Mouse (Mus musculus): ENCODE results near the gene Icam1. TPM values are rescaled to one million over a fixed set of nuclear protein-coding genes. Genes with fewer than 3 reads are reported as not detected.
A peak's percentile ranks its signal among the peaks of the same experiment; 100 is the strongest.

Icam1 gene
- total and polyA plus RNA-seq, 3 experiments: 70.6 to 202 (median 102) TPM

DNA sequence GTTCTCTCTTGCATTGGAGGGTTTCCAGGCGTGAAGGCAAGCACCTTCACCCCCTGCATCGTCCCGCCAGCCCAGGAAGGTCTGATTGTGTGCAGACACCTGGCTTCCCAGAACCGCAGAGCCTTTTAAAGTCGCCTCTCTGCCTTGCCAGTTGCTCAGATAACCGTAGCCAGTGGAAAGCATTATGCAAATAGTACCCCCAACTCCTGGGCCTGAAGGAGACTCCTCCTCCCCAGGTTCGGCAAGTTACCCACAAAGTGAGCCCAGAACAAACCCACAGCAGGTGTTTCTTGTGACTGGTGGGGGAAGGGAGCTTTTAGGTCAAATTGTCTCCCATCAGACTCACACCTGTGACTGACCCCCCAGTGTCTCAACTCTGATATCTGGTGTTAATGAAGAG, 27.8 kb upstream of the Icam1 start:
- Histone ChIP-seq H3K4me1 (ENCODE audit: control insufficient read depth in 1 of 2, insufficient read depth in 2 of 2) (peaks cover 11 to 42% of the 10 kb centered on the region in 2 experiments; a peak in 3 of 4 replicates), H3K4me3 (replicated peaks in 1 of 3; ENCODE audit: low read depth in 2 of 3, low read length in 2 of 3, poor library complexity in 1 of 3) (no peak overlapping the region), H3K36me3 (replicated peaks in 1 of 2; ENCODE audit: control insufficient read depth in 1 of 2, insufficient read depth in 1 of 2, low read length in 1 of 2) (no peaks in the 10 kb centered on the region), H3K79me2 (replicated peaks; ENCODE audit: control insufficient read depth, extremely low read depth, insufficient read depth, poor library complexity, severe bottlenecking) (no peaks in the 10 kb centered on the region), H3K27ac (ENCODE audit: insufficient read depth, low read depth) (no peak overlapping the region), H3K27me3 (replicated peaks) (no peaks in the 10 kb centered on the region), H3K4me2 (ENCODE audit: insufficient read depth, low read depth, poor library complexity, severe bottlenecking) (peak overlapping the region; percentile 11; the same call in 1 of the 2 replicates), H3K9me3 (replicated peaks; ENCODE audit: low read length) (no peaks in the 10 kb centered on the region), H3K9ac (ENCODE audit: insufficient read depth, low read depth) (no peak overlapping the region)
- in situ Hi-C loops (cut with MboI; ENCODE audit: low pct_ligation_motif_present, low pct_unique_long_range_greater_than_20kb, low sequenced_read_pairs): no loop called here
- TF ChIP-seq RAD21 (IDR thresholded peaks at IDR 0.05; ENCODE audit: low read depth, low read length) (no peak), IRF4 (IDR thresholded peaks at IDR 0.05; ENCODE audit: low read depth, low read length) (0 out of 2 replicates have a peak, but pooled peaks have one; percentile 12), ETS1 (conservative IDR thresholded peaks at IDR 0.05; ENCODE audit: low read depth, low read length) (peak; percentile 54; the same call in 1 of the 2 replicates), GABPA (IDR thresholded peaks at IDR 0.05; ENCODE audit: insufficient replicate concordance, low read depth, low read length) (no peak), MEF2A (IDR thresholded peaks at IDR 0.05; ENCODE audit: borderline replicate concordance, low read depth, low read length) (no peak), MYC (IDR thresholded peaks at IDR 0.05; ENCODE audit: low read depth, low read length) (0 out of 2 replicates have a peak, but pooled peaks have one; percentile 47), MXI1 (IDR thresholded peaks at IDR 0.05; ENCODE audit: low read depth, low read length) (no peak), SIN3A (IDR thresholded peaks at IDR 0.05; ENCODE audit: low read length) (peak; percentile 28; the same call in 1 of the 2 replicates), MAFK (IDR thresholded peaks at IDR 0.05; ENCODE audit: insufficient replicate concordance, low read length) (peak; percentile 68), CHD2 (IDR thresholded peaks at IDR 0.05; ENCODE audit: low read length) (peak; percentile 73), EP300 (IDR thresholded peaks at IDR 0.05; ENCODE audit: low read length) (peak; percentile 76), BHLHE40 (IDR thresholded peaks at IDR 0.05; ENCODE audit: low read depth, low read length) (peak; percentile 44; the same call in 1 of the 2 replicates), TCF12 (IDR thresholded peaks at IDR 0.05; ENCODE audit: low read depth, low read length) (peak; percentile 85), MAZ (IDR thresholded peaks at IDR 0.05; ENCODE audit: low read depth, low read length) (0 out of 2 replicates have a peak, but pooled peaks have one; percentile 43), E2F4 (IDR thresholded peaks at IDR 0.05; ENCODE audit: insufficient replicate concordance, low read depth, low read length) (no peak), JUND (conservative IDR thresholded peaks at IDR 0.05; ENCODE audit: low read depth, low read length) (no peak)
- peak; percentile 71 for DNase-seq (ENCODE audit: extremely low read depth)
- dilution Hi-C loops (cut with MboI; ENCODE audit: extremely low pct_ligation_motif_present, extremely low pct_unique_long_range_greater_than_20kb, low sequenced_read_pairs): no loop called here

DNA sequence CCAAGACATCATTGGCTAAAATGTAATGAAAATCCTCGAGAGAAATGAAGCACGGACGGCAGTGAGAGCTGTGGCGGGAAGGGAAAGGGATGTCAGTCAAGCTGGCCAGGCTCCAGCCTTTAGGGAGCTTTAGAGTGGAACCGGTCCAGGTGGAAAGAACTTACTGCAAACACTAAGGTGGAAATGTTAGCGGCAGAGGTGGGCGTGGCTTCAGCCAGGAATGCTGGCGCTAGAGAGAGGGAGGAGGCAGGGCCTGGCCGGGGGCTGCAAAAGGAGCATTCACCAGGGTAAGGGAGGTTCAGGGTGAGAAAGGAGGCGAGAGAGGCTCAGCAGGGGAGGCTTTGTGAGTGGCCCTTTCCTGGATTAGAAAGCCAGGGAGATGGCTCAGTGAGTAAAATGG, 24.9 kb upstream of the Icam1 start:
- no peak overlapping the region for H3K9ac ChIP-seq (ENCODE audit: insufficient read depth, low read depth)
- H3K79me2 ChIP-seq (replicated peaks; ENCODE audit: control insufficient read depth, extremely low read depth, insufficient read depth, poor library complexity, severe bottlenecking): no peaks in the 10 kb centered on the region
- no peak overlapping the region for H3K4me3 ChIP-seq (replicated peaks in 1 of 3; ENCODE audit: low read depth in 2 of 3, low read length in 2 of 3, poor library complexity in 1 of 3)
- in situ Hi-C loops (cut with MboI; ENCODE audit: low pct_ligation_motif_present, low pct_unique_long_range_greater_than_20kb, low sequenced_read_pairs) (no loop called here), dilution Hi-C loops (cut with MboI; ENCODE audit: extremely low pct_ligation_motif_present, extremely low pct_unique_long_range_greater_than_20kb, low sequenced_read_pairs) (no loop called here)
- H3K36me3 ChIP-seq (replicated peaks in 1 of 2; ENCODE audit: control insufficient read depth in 1 of 2, insufficient read depth in 1 of 2, low read length in 1 of 2): no peaks in the 10 kb centered on the region
- DNase-seq (ENCODE audit: extremely low read depth): no peak
- no peak for TF ChIP-seq BHLHE40 (IDR thresholded peaks at IDR 0.05; ENCODE audit: low read depth, low read length)
- TF ChIP-seq RAD21 (IDR thresholded peaks at IDR 0.05; ENCODE audit: low read depth, low read length): no peak
- TF ChIP-seq ZC3H11A (IDR thresholded peaks at IDR 0.05; ENCODE audit: low read depth, low read length): no peak
- H3K4me2 ChIP-seq (ENCODE audit: insufficient read depth, low read depth, poor library complexity, severe bottlenecking): no peak overlapping the region
- H3K27me3 ChIP-seq (replicated peaks): no peaks in the 10 kb centered on the region
- H3K9me3 ChIP-seq (replicated peaks; ENCODE audit: low read length): no peaks in the 10 kb centered on the region
- no peak overlapping the region for H3K27ac ChIP-seq (ENCODE audit: insufficient read depth, low read depth)
- peaks cover 5 to 39% of the 10 kb centered on the region in 2 experiments; a peak in 3 of 4 replicates for H3K4me1 ChIP-seq (ENCODE audit: control insufficient read depth in 1 of 2, insufficient read depth in 2 of 2)

Data from CH12.LX (cell line).